Mouse (Mus musculus): Measurements from ENCODE around the gene Bag5. TPM values are rescaled to one million over a fixed set of nuclear protein-coding genes. Genes with fewer than 3 reads are reported as not detected.

Gene Bag5
- polyA plus RNA-seq, 1 experiment = 20.6 TPM

- Histone ChIP-seq H3K79me2 (ENCODE audit: control insufficient read depth, insufficient read depth) (no peaks in the 10 kb centered on the region), H3K36me3 (ENCODE audit: control insufficient read depth, insufficient read depth) (no peaks in the 10 kb centered on the region), H3K79me3 (ENCODE audit: low read depth) (no peaks in the 10 kb centered on the region), H3K27me3 (ENCODE audit: control insufficient read depth, insufficient read depth, insufficient read length) (no peaks in the 10 kb centered on the region), H3K4me3 (ENCODE audit: insufficient read depth, poor library complexity, severe bottlenecking) (no peak overlapping the region), H3ac (ENCODE audit: control insufficient read depth, insufficient read length, low read depth) (no peak overlapping the region)
- TF ChIP-seq MYOG (IDR thresholded peaks at IDR 0.05; ENCODE audit: control insufficient read depth, extremely low read depth, insufficient read length) = no peak
- peak; percentile 84 for TF ChIP-seq MYOD1 (IDR thresholded peaks at IDR 0.05; ENCODE audit: control insufficient read depth, insufficient read length, low read depth)
- no peak for TF ChIP-seq CEBPB (IDR thresholded peaks at IDR 0.05; ENCODE audit: low read depth)
- no peak for TF ChIP-seq FOSL1 (IDR thresholded peaks at IDR 0.05; ENCODE audit: insufficient read depth, low read length, poor library complexity, severe bottlenecking)
- peak; percentile 74 for TF ChIP-seq MAX (IDR thresholded peaks at IDR 0.05)
- TF ChIP-seq USF1 (IDR thresholded peaks at IDR 0.05; ENCODE audit: low read depth) = peak; percentile 62
- peak; percentile 97 for TF ChIP-seq CTCF (IDR thresholded peaks at IDR 0.05; ENCODE audit: control insufficient read depth, insufficient read depth, insufficient read length)
These were observed 19.1 kb upstream of the Bag5 start for GRCm38 (mm10) chr12:111731822-111732807.

- Histone ChIP-seq H3K79me2 (ENCODE audit: control insufficient read depth, insufficient read depth) (no peaks in the 10 kb centered on the region), H3ac (ENCODE audit: control insufficient read depth, insufficient read length, low read depth) (no peak overlapping the region), H3K4me3 (ENCODE audit: insufficient read depth, poor library complexity, severe bottlenecking) (no peak overlapping the region), H3K27me3 (ENCODE audit: control insufficient read depth, insufficient read depth, insufficient read length) (no peaks in the 10 kb centered on the region), H3K36me3 (ENCODE audit: control insufficient read depth, insufficient read depth) (no peaks in the 10 kb centered on the region), H3K79me3 (ENCODE audit: low read depth) (no peaks in the 10 kb centered on the region)
- TF ChIP-seq MYOG (IDR thresholded peaks at IDR 0.05; ENCODE audit: control insufficient read depth, extremely low read depth, insufficient read length) = no peak
- TF ChIP-seq USF1 (IDR thresholded peaks at IDR 0.05; ENCODE audit: low read depth) = no peak
- TF ChIP-seq CEBPB (IDR thresholded peaks at IDR 0.05; ENCODE audit: low read depth) = no peak
- TF ChIP-seq FOSL1 (IDR thresholded peaks at IDR 0.05; ENCODE audit: insufficient read depth, low read length, poor library complexity, severe bottlenecking) = no peak
- no peak for TF ChIP-seq MYOD1 (IDR thresholded peaks at IDR 0.05; ENCODE audit: control insufficient read depth, insufficient read length, low read depth)
- no peak for TF ChIP-seq CTCF (IDR thresholded peaks at IDR 0.05; ENCODE audit: control insufficient read depth, insufficient read depth, insufficient read length)
- no peak for TF ChIP-seq MAX (IDR thresholded peaks at IDR 0.05)
These were observed 14.9 kb upstream of the Bag5 start for GRCm38 (mm10) chr12:111727956-111728355.

DNA sequence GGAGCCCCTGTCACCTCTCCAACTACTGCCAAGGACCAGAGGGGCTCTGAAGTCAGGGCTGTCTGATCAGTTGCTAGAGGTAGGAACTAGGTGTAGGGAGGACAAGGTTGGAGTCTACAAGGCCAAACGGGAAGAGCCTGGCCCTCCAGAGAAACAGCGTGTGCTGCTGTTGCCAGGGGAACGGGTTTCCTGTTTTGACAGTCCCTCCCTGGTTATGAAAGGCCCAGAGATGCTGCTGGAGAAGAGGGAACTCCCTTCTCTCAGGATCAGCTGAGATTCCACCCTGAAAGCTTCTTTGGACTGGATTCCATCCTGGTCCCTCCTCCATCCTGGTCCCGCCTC lies 13.0 kb upstream of the Bag5 start:
- H3K79me2 ChIP-seq (ENCODE audit: control insufficient read depth, insufficient read depth) = no peaks in the 10 kb centered on the region
- H3K27me3 ChIP-seq (ENCODE audit: control insufficient read depth, insufficient read depth, insufficient read length) = no peaks in the 10 kb centered on the region
- no peak overlapping the region for H3ac ChIP-seq (ENCODE audit: control insufficient read depth, insufficient read length, low read depth)
- H3K79me3 ChIP-seq (ENCODE audit: low read depth) = no peaks in the 10 kb centered on the region
- no peaks in the 10 kb centered on the region for H3K36me3 ChIP-seq (ENCODE audit: control insufficient read depth, insufficient read depth)
- H3K4me3 ChIP-seq (ENCODE audit: insufficient read depth, poor library complexity, severe bottlenecking) = no peak overlapping the region
- no peak for TF ChIP-seq MYOG (IDR thresholded peaks at IDR 0.05; ENCODE audit: control insufficient read depth, extremely low read depth, insufficient read length)

DNA sequence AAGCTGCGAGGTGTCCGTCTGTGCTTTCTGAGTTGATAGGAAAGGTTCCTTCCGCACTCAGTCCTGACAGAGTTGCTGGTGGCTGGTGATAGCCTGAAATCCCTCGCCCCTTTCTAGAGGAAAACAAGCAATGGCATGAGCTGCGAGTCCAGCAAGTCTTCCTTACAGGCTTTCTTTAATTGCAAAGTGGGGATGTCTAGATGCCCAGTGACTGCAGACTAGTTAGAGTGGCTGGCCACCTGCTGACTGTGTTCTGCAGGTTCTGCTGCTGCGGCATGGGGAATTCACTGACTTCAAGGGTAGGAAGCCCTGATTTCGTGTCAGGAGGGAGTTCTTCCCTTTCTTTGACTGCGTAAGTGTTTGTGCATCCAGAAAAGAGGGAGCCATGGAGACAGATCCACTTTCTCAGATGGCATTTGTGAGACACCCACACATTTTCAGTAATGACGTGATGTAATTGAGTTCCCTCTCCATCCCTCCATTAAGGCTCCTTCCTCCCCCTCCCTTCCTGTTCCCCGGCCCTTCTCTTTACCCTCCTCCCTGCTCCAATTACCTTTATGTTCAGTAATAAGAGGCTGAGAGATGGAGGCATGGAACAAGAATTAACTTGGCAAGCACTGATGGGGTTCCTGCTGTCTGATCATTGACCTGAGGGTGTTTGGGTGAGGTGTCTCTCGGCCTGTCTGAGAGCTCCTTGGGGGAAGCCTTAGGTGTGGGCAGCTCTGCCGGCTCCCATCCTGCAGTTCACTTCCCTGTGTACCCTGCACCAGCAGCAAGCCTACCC lies 12.5 kb upstream of the Bag5 start:
- no peaks in the 10 kb centered on the region for H3K79me3 ChIP-seq (ENCODE audit: low read depth)
- no peak overlapping the region for H3ac ChIP-seq (ENCODE audit: control insufficient read depth, insufficient read length, low read depth)
- no peak overlapping the region for H3K4me3 ChIP-seq (ENCODE audit: insufficient read depth, poor library complexity, severe bottlenecking)
- no peaks in the 10 kb centered on the region for H3K79me2 ChIP-seq (ENCODE audit: control insufficient read depth, insufficient read depth)
- no peaks in the 10 kb centered on the region for H3K36me3 ChIP-seq (ENCODE audit: control insufficient read depth, insufficient read depth)
- H3K27me3 ChIP-seq (ENCODE audit: control insufficient read depth, insufficient read depth, insufficient read length) = no peaks in the 10 kb centered on the region
- TF ChIP-seq CTCF (IDR thresholded peaks at IDR 0.05; ENCODE audit: control insufficient read depth, insufficient read depth, insufficient read length) (no peak), FOSL1 (IDR thresholded peaks at IDR 0.05; ENCODE audit: insufficient read depth, low read length, poor library complexity, severe bottlenecking) (no peak), CEBPB (IDR thresholded peaks at IDR 0.05; ENCODE audit: low read depth) (no peak), MYOG (IDR thresholded peaks at IDR 0.05; ENCODE audit: control insufficient read depth, extremely low read depth, insufficient read length) (no peak), MYOD1 (IDR thresholded peaks at IDR 0.05; ENCODE audit: control insufficient read depth, insufficient read length, low read depth) (no peak), MAX (IDR thresholded peaks at IDR 0.05) (no peak)

DNA sequence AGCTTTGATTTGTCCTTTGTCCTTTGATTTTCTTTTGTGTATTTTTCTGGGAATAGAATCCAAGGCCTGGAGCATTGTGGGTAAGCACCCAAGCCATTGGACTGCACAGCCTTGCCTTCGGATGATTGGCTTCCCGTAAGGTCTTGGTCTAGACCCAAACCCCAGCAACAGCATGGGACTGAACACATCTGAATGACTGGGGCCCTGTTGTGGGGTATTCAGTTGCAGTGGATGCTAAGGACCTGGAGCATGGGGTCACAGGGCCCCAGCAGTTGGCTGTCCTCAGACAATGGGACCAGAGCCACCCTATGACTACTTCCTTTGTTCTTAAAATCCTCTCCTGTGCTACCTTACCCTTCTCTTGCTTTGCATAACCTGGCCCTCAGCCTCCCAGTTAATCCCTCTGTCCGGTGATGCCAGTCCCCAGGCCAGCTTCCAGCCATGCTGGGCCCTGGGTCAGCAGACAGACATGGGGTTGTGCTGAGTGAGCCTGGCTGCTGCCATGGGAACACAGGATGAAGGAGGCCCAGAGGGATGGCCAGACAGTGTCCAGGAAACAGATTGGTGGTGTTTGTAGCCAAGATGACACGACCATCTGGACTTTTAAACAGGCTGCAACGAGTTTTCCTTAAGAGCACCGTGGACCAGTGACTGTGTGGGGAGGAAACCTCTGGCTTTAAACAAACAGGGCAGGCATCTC lies 11.7 kb upstream of the Bag5 start:
- TF ChIP-seq MYOD1 (IDR thresholded peaks at IDR 0.05; ENCODE audit: control insufficient read depth, insufficient read length, low read depth) (no peak), CTCF (IDR thresholded peaks at IDR 0.05; ENCODE audit: control insufficient read depth, insufficient read depth, insufficient read length) (no peak)
- no peaks in the 10 kb centered on the region for H3K79me3 ChIP-seq (ENCODE audit: low read depth)
- H3K27me3 ChIP-seq (ENCODE audit: control insufficient read depth, insufficient read depth, insufficient read length) = no peaks in the 10 kb centered on the region
- no peaks in the 10 kb centered on the region for H3K36me3 ChIP-seq (ENCODE audit: control insufficient read depth, insufficient read depth)
- H3K4me3 ChIP-seq (ENCODE audit: insufficient read depth, poor library complexity, severe bottlenecking) = no peak overlapping the region
- no peaks in the 10 kb centered on the region for H3K79me2 ChIP-seq (ENCODE audit: control insufficient read depth, insufficient read depth)
- no peak overlapping the region for H3ac ChIP-seq (ENCODE audit: control insufficient read depth, insufficient read length, low read depth)

Measured in C2C12 (cell line).